Mouse (Mus musculus) lung, postnatal 4 days (tissue): ENCODE measurements around the gene Rdh11.
"Not testable (repeated sequence)": the region's sequence is repeated elsewhere in the genome, so short reads cannot be mapped to it uniquely, and the experiment has no call there.

Source experiments
- DNase-seq, 2 experiments: peaks; one replicate each; pipeline ENCODE4 v3.0.0; 2021

Gene Rdh11

DNA sequence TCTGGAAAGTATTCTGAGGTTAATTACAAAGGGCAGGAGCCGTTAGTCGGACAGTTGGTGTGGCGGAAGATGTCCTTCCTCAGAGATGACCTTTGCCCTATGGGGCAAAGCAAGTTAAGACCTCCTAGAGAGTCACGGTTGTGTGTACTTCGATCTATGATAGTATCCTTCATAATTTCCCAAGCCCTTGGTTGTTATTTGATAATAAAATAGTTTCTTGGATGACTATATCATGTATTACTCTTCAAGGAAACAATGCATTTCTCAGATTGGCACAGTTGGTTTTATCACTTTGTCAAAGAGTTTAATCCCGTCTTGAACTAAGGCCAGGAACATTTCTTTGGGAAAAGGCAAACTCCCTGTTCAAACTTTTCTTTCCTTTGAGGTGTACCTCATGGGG is at the start of gene Rdh11:
Gene Rdh11 (minus strand): TSS at position 101 of the 400 bp plus-strand sequence.
- no peak for DNase-seq

GRCm38 (mm10) chr12:79235485-79236080 is 43.5 kb upstream of the Rdh11 start:
- DNase-seq = peak in 1 of 2 experiments; percentile 21

GRCm38 (mm10) chr12:79217511-79217910 is 25.4 kb upstream of the Rdh11 start:
- DNase-seq = no peak

- no peak for DNase-seq
Measured at GRCm38 (mm10) chr12:79211447-79211846, 19.4 kb upstream of the Rdh11 start.

- peak; percentile 26 to 37 for DNase-seq
Measured at GRCm38 (mm10) chr12:79208703-79209464, 16.8 kb upstream of the Rdh11 start, which contains the start of gene Rdh12. Gene Rdh12 (plus strand): TSS chr12:79208914.

GRCm38 (mm10) chr12:79201882-79202281 is 9.8 kb upstream of the Rdh11 start:
- DNase-seq = no peak

- DNase-seq = no peak
Measured at GRCm38 (mm10) chr12:79197105-79197504, 5.0 kb upstream of the Rdh11 start.

- peak; percentile 31 to 76 for DNase-seq
Measured at GRCm38 (mm10) chr12:79193441-79193840, 1.3 kb upstream of the Rdh11 start.

DNA sequence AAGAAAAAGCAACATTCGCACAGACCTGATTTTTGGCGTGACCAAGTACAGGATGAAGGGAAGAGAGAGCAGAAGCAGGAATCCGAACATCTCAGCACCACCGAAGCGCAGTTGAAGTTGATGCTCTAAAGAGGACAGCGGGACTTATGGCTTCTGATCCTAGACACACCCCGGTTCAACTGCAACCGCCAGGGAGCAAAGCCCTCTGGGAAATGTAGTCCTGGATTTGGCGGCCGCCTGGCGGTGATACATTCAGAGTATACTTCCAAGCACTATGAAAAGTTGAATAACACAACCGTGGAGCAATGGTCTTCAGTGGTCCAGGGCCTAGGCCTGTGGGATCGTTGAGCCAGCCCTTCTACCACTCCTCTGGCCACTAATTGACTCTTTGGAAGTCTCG is 392 bp downstream of the Rdh11 start:
- DNase-seq = peak; percentile 79 to 85

DNA sequence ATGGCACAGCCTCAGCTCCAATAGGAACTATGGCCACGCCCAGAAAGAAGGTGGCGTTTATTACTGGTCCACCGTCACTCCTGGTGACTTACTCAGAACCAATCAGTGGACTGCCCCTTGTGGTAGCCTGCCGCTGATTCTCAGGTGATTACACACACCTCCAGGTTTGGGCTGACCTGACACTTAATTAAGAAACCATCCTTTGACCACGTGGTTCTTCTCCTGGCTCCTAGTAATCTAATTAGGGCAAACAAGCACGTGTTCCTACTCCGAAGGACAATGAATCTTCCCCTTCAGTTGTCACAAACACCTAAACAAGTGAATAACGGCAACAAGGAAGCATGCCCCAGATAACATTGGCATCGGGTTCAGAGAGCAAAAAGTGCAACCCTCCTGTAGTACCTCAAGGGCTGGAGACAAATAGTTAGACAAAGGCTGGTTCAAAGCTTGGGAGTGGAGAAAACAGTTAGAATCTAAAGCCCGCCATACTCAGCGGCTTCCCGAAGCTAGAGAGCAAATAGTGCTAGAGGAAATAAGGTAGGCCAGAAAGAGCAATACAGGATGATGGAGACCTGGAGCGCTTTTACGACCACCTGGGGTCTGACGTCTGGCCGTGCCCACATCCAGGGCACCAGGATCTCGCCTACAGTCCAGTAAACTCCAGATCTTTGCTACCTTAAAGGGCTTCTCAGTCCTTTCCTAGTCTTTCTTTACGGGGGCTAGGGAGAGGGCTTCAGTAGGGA is 991 bp downstream of the Rdh11 start:
- DNase-seq = peak; percentile 54 to 69

- not testable (repeated sequence) for DNase-seq
Measured at GRCm38 (mm10) chr12:79185160-79185559, 6.9 kb downstream of the Rdh11 start.

GRCm38 (mm10) chr12:79175998-79176397 is 16.1 kb downstream of the Rdh11 start:
- DNase-seq = no peak

DNA sequence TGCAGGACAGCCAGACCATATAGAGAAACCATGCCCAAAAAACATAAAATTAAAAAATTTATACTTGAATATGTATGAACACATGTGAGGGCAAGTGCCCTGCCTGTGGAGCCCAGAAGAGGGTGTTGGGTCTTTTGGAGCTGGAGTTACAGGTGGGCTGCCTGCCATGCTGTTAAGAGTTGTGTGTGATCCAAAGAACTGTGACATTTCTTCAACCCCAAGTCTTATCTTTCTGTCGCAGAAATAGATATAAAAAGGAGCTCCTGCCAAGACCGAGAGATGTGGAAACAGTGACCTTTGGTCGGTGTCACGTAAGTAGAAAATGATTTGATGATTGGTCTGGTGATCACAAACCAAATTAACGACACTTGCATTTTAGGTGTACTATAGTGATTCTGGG is 18.4 kb downstream of the Rdh11 start:
- no peak for DNase-seq

GRCm38 (mm10) chr12:79172019-79172941 is 19.8 kb downstream of the Rdh11 start, which contains the start of gene Vti1b:
Gene Vti1b (minus strand): TSS chr12:79172667.
- DNase-seq = peak; percentile 93 to 94

GRCm38 (mm10) chr12:79171269-79171995 is 20.7 kb downstream of the Rdh11 start:
- no peak for DNase-seq

GRCm38 (mm10) chr12:79170421-79170820 is 21.7 kb downstream of the Rdh11 start:
- DNase-seq = no peak

DNA sequence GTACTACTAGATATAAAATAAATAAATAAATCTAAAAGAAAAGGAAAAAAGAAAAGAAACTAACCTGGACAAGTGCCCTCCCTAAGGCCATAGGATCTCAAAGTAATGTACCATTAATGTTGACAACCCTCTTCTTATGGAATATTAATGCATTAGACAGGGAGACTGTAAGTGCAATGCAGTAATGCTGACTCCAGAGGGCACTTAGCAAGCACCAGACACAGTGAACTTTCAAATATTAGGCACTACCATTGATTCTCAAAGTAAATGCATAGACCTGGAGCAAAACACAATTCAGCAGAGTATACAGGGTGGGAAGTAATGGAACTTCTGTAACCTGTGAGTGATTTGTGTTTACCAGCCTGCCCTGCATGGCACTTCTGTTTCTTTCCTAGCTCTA is 22.9 kb downstream of the Rdh11 start:
- DNase-seq = no peak

DNA sequence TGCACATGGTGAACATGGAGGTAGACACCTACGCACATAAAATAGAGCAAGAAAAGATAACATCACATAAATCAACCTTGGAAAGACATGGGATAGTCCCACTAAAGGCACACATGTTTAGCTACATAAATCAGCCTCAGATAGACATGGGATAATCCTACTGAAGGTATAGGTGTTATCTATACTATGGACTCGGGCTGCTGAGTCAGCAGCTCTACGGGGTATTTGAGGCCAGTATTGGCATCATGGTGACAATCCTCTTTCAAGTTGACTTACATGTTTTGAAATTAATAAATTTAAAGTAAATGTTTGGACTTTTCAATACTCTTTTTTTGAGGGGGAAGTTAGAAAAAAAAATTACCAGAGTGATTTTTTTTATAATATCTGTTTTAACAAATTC is 29.2 kb downstream of the Rdh11 start:
- no peak for DNase-seq

- no peak for DNase-seq
Measured at GRCm38 (mm10) chr12:79149653-79150052, 42.4 kb downstream of the Rdh11 start.

DNA sequence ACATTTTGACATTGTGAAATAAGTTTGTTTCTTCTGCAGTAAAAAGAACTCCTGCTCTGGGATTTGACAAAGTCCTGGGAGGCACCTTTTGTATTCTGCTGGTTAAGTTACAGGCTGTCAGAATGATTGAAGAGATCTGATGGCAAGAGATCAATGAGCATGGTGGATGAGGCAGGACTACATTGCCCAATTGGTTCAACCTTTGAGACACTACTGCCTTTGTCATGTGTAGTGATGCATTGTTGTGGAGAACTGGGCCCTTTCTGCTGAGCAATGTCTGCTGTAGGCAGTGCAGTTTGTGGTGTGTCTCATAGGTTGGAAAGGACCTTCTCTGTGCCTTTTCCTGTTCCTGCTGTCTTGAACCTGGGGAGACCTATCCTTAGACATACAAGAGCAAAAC is 50.7 kb downstream of the Rdh11 start:
- DNase-seq = no peak

- no peak for DNase-seq
Measured at GRCm38 (mm10) chr12:79140811-79141210, 51.3 kb downstream of the Rdh11 start.

GRCm38 (mm10) chr12:79139417-79139816 is 52.7 kb downstream of the Rdh11 start:
- no peak for DNase-seq
